Mouse (Mus musculus) C3H10T1/2 (cell line): ENCODE results near the gene Birc6. TPM values are rescaled to one million over a fixed set of nuclear protein-coding genes. Genes with fewer than 3 reads are reported as not detected.

Source experiments
- polyA plus RNA-seq, 2 experiments: library from polyadenylated mRNA; unstranded; fragments of >200 nt; fragmentation: generic; extraction: Trizol; gene quantifications; one replicate each; pipeline ENCODE4 v1.2.1; 2012; ENCODE audit warnings: missing spikeins in 2 of 2

Birc6 gene
- 10 to 100 TPM in 1 of 2 experiments, 1 to 10 TPM in 1; 3.9 to 20.9 TPM for polyA plus RNA-seq

GRCm38 (mm10) chr17:74527729-74528607 is at the start of gene Birc6:
Gene Birc6 (plus strand): TSS chr17:74528295.

GRCm38 (mm10) chr17:74489024-74489900 is 38.8 kb upstream of the Birc6 start, which contains the start of gene Yipf4:
Gene Yipf4 (plus strand): TSS chr17:74489493.

DNA sequence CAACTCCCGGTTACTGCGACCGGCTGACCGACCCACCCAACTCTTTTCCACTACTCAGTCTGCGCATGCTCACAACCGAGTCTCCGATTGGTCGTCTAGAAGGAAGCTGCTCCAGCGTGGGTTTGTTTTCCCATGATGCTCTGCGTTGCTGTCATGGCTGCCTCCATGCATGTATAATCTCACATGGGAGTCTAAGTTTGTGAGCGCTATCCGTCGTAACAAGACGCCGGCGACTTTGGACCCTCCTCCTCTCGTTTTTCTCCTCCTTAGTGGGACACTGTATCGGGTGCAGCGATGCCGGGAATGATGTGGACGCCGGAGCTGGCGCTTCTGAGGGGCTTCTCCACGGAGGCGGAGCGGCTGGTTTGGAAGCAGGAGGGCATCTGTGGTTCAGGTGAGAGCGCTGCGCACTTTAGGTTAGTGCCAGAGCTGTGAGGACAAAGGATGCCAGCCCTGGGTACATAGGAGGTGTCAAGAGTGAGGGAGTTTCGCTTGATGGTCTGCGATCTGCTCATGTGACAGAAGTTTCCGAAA is 189.6 kb downstream of the Birc6 start, which contains the start of gene Ttc27:
Gene Ttc27 (plus strand): TSS at position 115 of the 534 bp plus-strand sequence.

Other genes starting within 250 kb of the Birc6 start
- 10 to 100 TPM; 14.4 to 32.3 TPM for gene Memo1, start 232.8 kb upstream of the Birc6 start, polyA plus RNA-seq
- 100 to 1,000 TPM in 1 of 2 experiments, 10 to 100 TPM in 1; 85.3 to 113 TPM for gene Dpy30, start 204.4 kb upstream of the Birc6 start, polyA plus RNA-seq
- 1 to 10 TPM; 2.5 to 7.7 TPM for gene Spast, start 189.3 kb upstream of the Birc6 start, polyA plus RNA-seq
- gene Slc30a6, start 132.7 kb upstream of the Birc6 start, polyA plus RNA-seq: 10 to 100 TPM in 1 of 2 experiments, 1 to 10 TPM in 1; 8.0 to 19.7 TPM
- gene Nlrc4, start 69.2 kb upstream of the Birc6 start, polyA plus RNA-seq: under 1 TPM; 0.01 to 0.05 TPM
- gene Yipf4, start 38.8 kb upstream of the Birc6 start, polyA plus RNA-seq: 10 to 100 TPM in 1 of 2 experiments, 1 to 10 TPM in 1; 2.7 to 37.4 TPM
- gene Ttc27, start 189.4 kb downstream of the Birc6 start, polyA plus RNA-seq: 10 to 100 TPM; 10.3 to 17.8 TPM